In genomic region chr2:164831029-164831428, GRCm38 (mm10) we compare ENCODE assay signal across 37 mouse cellular contexts. TPM values are rescaled to one million over a fixed set of nuclear protein-coding genes. Genes with fewer than 3 reads are reported as not detected.
DNase-seq lines count a peak whose midpoint lies in the region; ATAC-seq and TF ChIP-seq lines count a peak whose summit lies in the region.
"Had no signal": no experiment of that assay in that cellular context is flagged by ENCODE, and none has a peak within 500 bp of the region (broad histone marks: within the 10 kb centered on the region; RNA-seq: fewer than 3 reads in every experiment).

No protein-coding gene starts in this region.

- TF ChIP-seq CTCF in intestine, postnatal 0 days (IDR thresholded peaks at IDR 0.05; ENCODE audit: low read depth): no peak
- no peak for TF ChIP-seq CTCF in CH12.LX (conservative IDR thresholded peaks at IDR 0.05 in 1 of 2, IDR thresholded peaks at IDR 0.05 in 1 of 2; ENCODE audit: low read depth in 2 of 2, low read length in 2 of 2)

- H3K9ac ChIP-seq in intestine, postnatal 0 days (ENCODE audit: low read depth, low read length): no peak overlapping the region
- no peak overlapping the region for H3K9ac ChIP-seq in intestine, embryonic 16.5 days (ENCODE audit: low read depth, low read length)
- no peak overlapping the region for H3K9ac ChIP-seq in liver, embryonic 13.5 days
- H3K9ac ChIP-seq in CH12.LX (ENCODE audit: insufficient read depth, low read depth): no peak overlapping the region
- H3K9ac ChIP-seq: forebrain, postnatal 0 days; hindbrain, embryonic 14.5 days; limb, embryonic 15.5 days; midbrain, embryonic 12.5 days; neural tube, embryonic 12.5 days had no signal

- no peak overlapping the region; the same call in 1 of the 2 replicates for H3K27ac ChIP-seq in intestine, postnatal 0 days (ENCODE audit: low read depth, low read length)
- H3K27ac ChIP-seq in intestine, embryonic 16.5 days (ENCODE audit: low read length): no peak overlapping the region
- H3K27ac ChIP-seq in liver, embryonic 13.5 days: peak overlapping the region; percentile 9; the same call in 1 of the 2 replicates
- H3K27ac ChIP-seq in CH12.LX (ENCODE audit: insufficient read depth, low read depth): no peak overlapping the region
- H3K27ac ChIP-seq: hindbrain, embryonic 14.5 days; limb, embryonic 10.5 days; limb, embryonic 15.5 days; midbrain, embryonic 12.5 days; neural tube, embryonic 12.5 days had no signal

- no peaks in the 10 kb centered on the region for H3K9me3 ChIP-seq in intestine, postnatal 0 days (ENCODE audit: control insufficient read depth)
- no peaks in the 10 kb centered on the region for H3K9me3 ChIP-seq in intestine, embryonic 16.5 days (ENCODE audit: control insufficient read depth, low read length)
- no peaks in the 10 kb centered on the region for H3K9me3 ChIP-seq in liver, embryonic 13.5 days (replicated peaks)
- H3K9me3 ChIP-seq in CH12.LX (replicated peaks; ENCODE audit: low read length): no peaks in the 10 kb centered on the region
- H3K9me3 ChIP-seq: limb, embryonic 10.5 days; limb, embryonic 15.5 days; megakaryocyte, embryonic 14.5 days; midbrain, embryonic 12.5 days; neural tube, embryonic 12.5 days had no signal

- no peak overlapping the region for H3K4me2 ChIP-seq in intestine, postnatal 0 days (replicated peaks; ENCODE audit: low read depth)
- H3K4me2 ChIP-seq in intestine, embryonic 16.5 days (ENCODE audit: low read depth, low read length): no peak overlapping the region
- H3K4me2 ChIP-seq in liver, embryonic 13.5 days: 0 out of 2 replicates have a peak overlapping the region, but pooled peaks have one; percentile 3
- H3K4me2 ChIP-seq in CH12.LX (ENCODE audit: insufficient read depth, low read depth, poor library complexity, severe bottlenecking): peak overlapping the region; percentile 16
- H3K4me2 ChIP-seq: hindbrain, embryonic 14.5 days; limb, embryonic 15.5 days; midbrain, embryonic 12.5 days; neural tube, embryonic 12.5 days had no signal

- no peak overlapping the region for H3K4me3 ChIP-seq in intestine, postnatal 0 days (ENCODE audit: low read depth, low read length)
- no peak overlapping the region for H3K4me3 ChIP-seq in intestine, embryonic 16.5 days (ENCODE audit: low read length)
- H3K4me3 ChIP-seq in liver, embryonic 13.5 days (replicated peaks): no peak overlapping the region
- no peak overlapping the region for H3K4me3 ChIP-seq in CH12.LX (replicated peaks in 1 of 3; ENCODE audit: low read depth in 2 of 3, low read length in 2 of 3, poor library complexity in 1 of 3)
- H3K4me3 ChIP-seq: erythroblast, embryonic 14.5 days; limb, embryonic 10.5 days; limb, embryonic 15.5 days; megakaryocyte, embryonic 14.5 days; midbrain, embryonic 12.5 days; myocyte; neural tube, embryonic 12.5 days had no signal

- H3K36me3 ChIP-seq in intestine, postnatal 0 days (ENCODE audit: control insufficient read depth, insufficient read depth): peaks cover 22% of the 10 kb centered on the region
- peaks cover 6% of the 10 kb centered on the region for H3K36me3 ChIP-seq in intestine, embryonic 16.5 days (ENCODE audit: control insufficient read depth, insufficient read depth, low read length)
- peaks cover 21% of the 10 kb centered on the region for H3K36me3 ChIP-seq in liver, embryonic 13.5 days
- H3K36me3 ChIP-seq in CH12.LX (replicated peaks in 1 of 2; ENCODE audit: control insufficient read depth in 1 of 2, insufficient read depth in 1 of 2, low read length in 1 of 2): peaks cover 19 to 34% of the 10 kb centered on the region in 2 experiments
- H3K36me3 ChIP-seq in splenic B cell, adult 2 months (ENCODE audit: control insufficient read depth, insufficient read depth, low read length, poor library complexity, severe bottlenecking): peaks cover 1% of the 10 kb centered on the region; the same call in 1 of the 2 replicates

- ATAC-seq in intestine, postnatal 0 days: peak; percentile 22; the same call in 1 of the 2 replicates
- ATAC-seq in intestine, embryonic 16.5 days: no peak
- ATAC-seq in liver, embryonic 13.5 days (ENCODE audit: low read depth): no peak
- ATAC-seq: activated CD4-positive, CD25-positive, alpha-beta regulatory T cell, adult 4 months; forebrain, postnatal 0 days; inflammation-experienced regulatory T-cells, adult 6 months had no signal

- TF ChIP-seq RAD21 in CH12.LX (IDR thresholded peaks at IDR 0.05; ENCODE audit: low read depth, low read length): no peak

- no peaks in the 10 kb centered on the region for H3K79me2 ChIP-seq in CH12.LX (replicated peaks; ENCODE audit: control insufficient read depth, extremely low read depth, insufficient read depth, poor library complexity, severe bottlenecking)

- H3K27me3 ChIP-seq in intestine, postnatal 0 days (replicated peaks; ENCODE audit: control insufficient read depth, insufficient read depth, low read length): no peaks in the 10 kb centered on the region
- H3K27me3 ChIP-seq in intestine, embryonic 16.5 days (replicated peaks; ENCODE audit: control insufficient read depth, insufficient read depth, low read length): no peaks in the 10 kb centered on the region
- H3K27me3 ChIP-seq in liver, embryonic 13.5 days: no peaks in the 10 kb centered on the region
- H3K27me3 ChIP-seq in CH12.LX (replicated peaks): peaks cover 1% of the 10 kb centered on the region
- no peaks in the 10 kb centered on the region for H3K27me3 ChIP-seq in splenic B cell, adult 2 months (ENCODE audit: control insufficient read depth, insufficient read depth, low read length, poor library complexity, severe bottlenecking)
- H3K27me3 ChIP-seq: limb, embryonic 15.5 days; midbrain, embryonic 12.5 days; neural tube, embryonic 12.5 days had no signal

- TF ChIP-seq POLR2A in CH12.LX (IDR thresholded peaks at IDR 0.05; ENCODE audit: low read depth, low read length): no peak

- no peak for DNase-seq in liver, embryonic 13.5 days
- DNase-seq in liver (no peak), CH12.LX (ENCODE audit: extremely low read depth) (peak; percentile 82)
- DNase-seq in splenic B cell, adult 2 months (ENCODE audit: low read depth, low spot score): peak; percentile 75
- DNase-seq in frontal cortex, postnatal 25 days (ENCODE audit: low spot score in 2 of 2): no peak
- DNase-seq in urinary bladder, postnatal 14 days (ENCODE audit: low spot score): no peak
- DNase-seq: adrenal gland, adult 2 months; adrenal gland, postnatal 36 days; cerebellum, adult 18-20 months; cerebellum, postnatal 14 days; forebrain, postnatal 0 days; gastrocnemius, postnatal 14 days; layer of hippocampus, adult 9-11 months; lung, postnatal 4 days; right cerebral cortex, postnatal 4 days had no signal

- TF ChIP-seq EP300 in CH12.LX (IDR thresholded peaks at IDR 0.05; ENCODE audit: low read length): no peak

- WGBS in intestine, postnatal 0 days: 66% methylated on average over 10 of the region's 10 CpGs
- WGBS in intestine, embryonic 16.5 days: 90% methylated on average over 10 of the region's 10 CpGs
- WGBS in liver, embryonic 13.5 days (ENCODE audit: insufficient replicate concordance): 79% methylated on average over 10 of the region's 10 CpGs

- H3K4me1 ChIP-seq in intestine, postnatal 0 days (replicated peaks; ENCODE audit: control insufficient read depth, insufficient read depth, low read length): 0 out of 2 replicates have a peak, but pooled peaks cover 3% of the 10 kb centered on the region
- H3K4me1 ChIP-seq in intestine, embryonic 16.5 days (ENCODE audit: control insufficient read depth, insufficient read depth, low read length): peaks cover 15% of the 10 kb centered on the region
- H3K4me1 ChIP-seq in liver, embryonic 13.5 days (replicated peaks): peaks cover 42% of the 10 kb centered on the region
- H3K4me1 ChIP-seq in CH12.LX (ENCODE audit: control insufficient read depth in 1 of 2, insufficient read depth in 2 of 2): peaks cover 12 to 54% of the 10 kb centered on the region in 2 experiments

- in situ Hi-C loops in CH12.LX (cut with MboI; ENCODE audit: low pct_ligation_motif_present, low pct_unique_long_range_greater_than_20kb, low sequenced_read_pairs): loop anchor here (5.0 kb wide), 1 partner anchor 46 kb away; the partner anchor contains the start of gene Pcif1

- dilution Hi-C loops in CH12.LX (cut with MboI; ENCODE audit: extremely low pct_ligation_motif_present, extremely low pct_unique_long_range_greater_than_20kb, low sequenced_read_pairs): no loop called here

RNA-seq across cellular contexts. Expression of gene Ctsa, which starts 1.6 kb away (rescaled TPM):
- polyA plus RNA-seq in intestine, postnatal 0 days (2015; fragmentation: Nextera tagmentation; extraction: Ambion mirVana): 1,079 and 1,142 TPM in 2 replicates
- polyA plus RNA-seq in intestine, embryonic 16.5 days (2015; fragmentation: Nextera tagmentation; extraction: Ambion mirVana): 418 and 551 TPM in 2 replicates
- 65.4 and 69.2 TPM in 2 replicates for polyA plus RNA-seq in liver, embryonic 13.5 days (2015; fragmentation: Nextera tagmentation; extraction: Ambion mirVana)
- total RNA-seq in CH12.LX (2012; rRNA removed) (45.5 and 46.1 TPM in 2 replicates), CH12.LX (2014; rRNA removed) (17.5 and 19.9 TPM in 2 replicates)
- polyA plus RNA-seq in CH12.LX (2012; ENCODE audit: insufficient read length, low read depth): 22.7 and 27.0 TPM in 2 replicates

RNA-seq across cellular contexts. Expression of gene Neurl2, which starts 2.2 kb away (rescaled TPM):
- polyA plus RNA-seq in intestine, postnatal 0 days (2015; fragmentation: Nextera tagmentation; extraction: Ambion mirVana): 4.6 and 5.7 TPM in 2 replicates
- polyA plus RNA-seq in intestine, embryonic 16.5 days (2015; fragmentation: Nextera tagmentation; extraction: Ambion mirVana): 6.1 and 7.5 TPM in 2 replicates
- 2.4 and 2.5 TPM in 2 replicates for polyA plus RNA-seq in liver, embryonic 13.5 days (2015; fragmentation: Nextera tagmentation; extraction: Ambion mirVana)
- total RNA-seq in CH12.LX (2012; rRNA removed) (2.9 and 4.1 TPM in 2 replicates), CH12.LX (2014; rRNA removed) (1.6 and 2.1 TPM in 2 replicates)
- 1.7 and 1.8 TPM in 2 replicates for polyA plus RNA-seq in CH12.LX (2012; ENCODE audit: insufficient read length, low read depth)
- total RNA-seq: hematopoietic stem cell, adult 5-6 weeks had no signal

RNA-seq across cellular contexts. Expression of gene Spata25, which starts 2.7 kb away (rescaled TPM):
- not detected in 2 replicates for polyA plus RNA-seq in intestine, postnatal 0 days (2015; fragmentation: Nextera tagmentation; extraction: Ambion mirVana)
- polyA plus RNA-seq in intestine, embryonic 16.5 days (2015; fragmentation: Nextera tagmentation; extraction: Ambion mirVana): not detected in 2 replicates
- polyA plus RNA-seq in liver, embryonic 13.5 days (2015; fragmentation: Nextera tagmentation; extraction: Ambion mirVana): not detected in 2 replicates
- total RNA-seq in CH12.LX (2012; rRNA removed) (0.34 TPM in 1 of 2 replicates, not detected in the other), CH12.LX (2014; rRNA removed) (not detected in 2 replicates)
- not detected in 2 replicates for polyA plus RNA-seq in CH12.LX (2012; ENCODE audit: insufficient read length, low read depth)
- total RNA-seq: adrenal gland, adult 2 months; adrenal gland, postnatal 36 days; granulocyte monocyte progenitor cell, adult 5-6 weeks; hematopoietic stem cell, adult 5-6 weeks; midbrain, postnatal 0 days had no signal
- polyA plus RNA-seq: activated CD4-positive, CD25-positive, alpha-beta regulatory T cell, adult 4 months; adrenal gland, adult 2 months; brain, embryonic 14.5 days; embryonic facial prominence, embryonic 14.5 days; erythroblast, embryonic 14.5 days; forebrain, embryonic 11.5 days; forebrain, postnatal 0 days; heart, embryonic 16.5 days; hindbrain, embryonic 14.5 days; inflammation-experienced regulatory T-cells, adult 6 months; large intestine, adult 2 months; limb, embryonic 15.5 days; liver, embryonic 16.5 days; lung, embryonic 16.5 days; midbrain, postnatal 0 days; neural tube, embryonic 12.5 days had no signal

RNA-seq across cellular contexts. Expression of gene Zswim1, which starts 8.5 kb away (rescaled TPM):
- 7.0 and 7.6 TPM in 2 replicates for polyA plus RNA-seq in intestine, postnatal 0 days (2015; fragmentation: Nextera tagmentation; extraction: Ambion mirVana)
- 11.7 and 13.4 TPM in 2 replicates for polyA plus RNA-seq in intestine, embryonic 16.5 days (2015; fragmentation: Nextera tagmentation; extraction: Ambion mirVana)
- polyA plus RNA-seq in liver, embryonic 13.5 days (2015; fragmentation: Nextera tagmentation; extraction: Ambion mirVana): 6.2 and 6.9 TPM in 2 replicates
- total RNA-seq in CH12.LX (2012; rRNA removed) (9.5 and 9.6 TPM in 2 replicates), CH12.LX (2014; rRNA removed) (5.3 and 5.8 TPM in 2 replicates)
- polyA plus RNA-seq in CH12.LX (2012; ENCODE audit: insufficient read length, low read depth): 10.4 and 13.8 TPM in 2 replicates

RNA-seq across cellular contexts. Expression of gene Zswim3, which starts 26.1 kb away (rescaled TPM):
- polyA plus RNA-seq in intestine, postnatal 0 days (2015; fragmentation: Nextera tagmentation; extraction: Ambion mirVana): 3.7 and 4.2 TPM in 2 replicates
- polyA plus RNA-seq in intestine, embryonic 16.5 days (2015; fragmentation: Nextera tagmentation; extraction: Ambion mirVana): 9.3 and 10.3 TPM in 2 replicates
- polyA plus RNA-seq in liver, embryonic 13.5 days (2015; fragmentation: Nextera tagmentation; extraction: Ambion mirVana): 4.3 and 5.1 TPM in 2 replicates
- total RNA-seq in CH12.LX (2012; rRNA removed) (3.5 and 3.7 TPM in 2 replicates), CH12.LX (2014; rRNA removed) (1.6 and 2.3 TPM in 2 replicates)
- 2.1 and 2.5 TPM in 2 replicates for polyA plus RNA-seq in CH12.LX (2012; ENCODE audit: insufficient read length, low read depth)

Comparison
In these comparisons a context has a peak if more than half of its experiments do, and no peak if none do; other contexts are left out.
1. H3K4me2 ChIP-seq: peak in liver, embryonic 13.5 days (single experiment) and CH12.LX (single experiment); none in intestine, postnatal 0 days (single experiment) and intestine, embryonic 16.5 days (single experiment).
2. DNase-seq: peak in CH12.LX (single experiment) and splenic B cell, adult 2 months (single experiment); none in liver, embryonic 13.5 days (single experiment), liver (single experiment), frontal cortex, postnatal 25 days (0 of 2) and urinary bladder, postnatal 14 days (single experiment).